Mouse (Mus musculus) yolk sac, embryonic 10.5 days (tissue): Measurements from ENCODE around the gene Pygo2.

Experiments
- DNase-seq: peaks from one replicate; pipeline ENCODE4 v3.0.0-alpha.2; 2017; ENCODE audit warnings: low spot score

Pygo2 gene

GRCm38 (mm10) chr3:89392871-89393311 lies 37.1 kb upstream of the Pygo2 start:
- peak; percentile 40 for DNase-seq

- DNase-seq: peak; percentile 99
Measured at GRCm38 (mm10) chr3:89393605-89394004, 36.4 kb upstream of the Pygo2 start.

- peak; percentile 86 for DNase-seq
Measured at GRCm38 (mm10) chr3:89394006-89394893, 35.8 kb upstream of the Pygo2 start, which contains the start of gene Zbtb7b. Gene Zbtb7b (minus strand): TSS chr3:89394776.

GRCm38 (mm10) chr3:89394894-89395256 lies 35.1 kb upstream of the Pygo2 start:
- DNase-seq: peak; percentile 92

GRCm38 (mm10) chr3:89395419-89395805 lies 34.6 kb upstream of the Pygo2 start:
- no peak for DNase-seq

GRCm38 (mm10) chr3:89395806-89396653 lies 34.0 kb upstream of the Pygo2 start:
- peak; percentile 68 for DNase-seq

- no peak for DNase-seq
Measured at GRCm38 (mm10) chr3:89396654-89397005, 33.4 kb upstream of the Pygo2 start.

GRCm38 (mm10) chr3:89401329-89401728 lies 28.7 kb upstream of the Pygo2 start:
- no peak for DNase-seq

GRCm38 (mm10) chr3:89402693-89403092 lies 27.3 kb upstream of the Pygo2 start, which contains the start of gene Lenep:
Gene Lenep (minus strand): TSS chr3:89402793.
- no peak for DNase-seq

- no peak for DNase-seq
Measured at GRCm38 (mm10) chr3:89406887-89407286, 23.1 kb upstream of the Pygo2 start.

- no peak for DNase-seq
Measured at GRCm38 (mm10) chr3:89408448-89408847, 21.6 kb upstream of the Pygo2 start.

GRCm38 (mm10) chr3:89409701-89410100 lies 20.3 kb upstream of the Pygo2 start:
- no peak for DNase-seq

- DNase-seq: no peak
Measured at GRCm38 (mm10) chr3:89410864-89411263, 19.1 kb upstream of the Pygo2 start.

- DNase-seq: peak; percentile 100
Measured at GRCm38 (mm10) chr3:89411490-89412393, 18.3 kb upstream of the Pygo2 start, which contains the start of gene Flad1. Gene Flad1 (minus strand): TSS chr3:89411870.

- DNase-seq: no peak
Measured at GRCm38 (mm10) chr3:89416158-89416557, 13.9 kb upstream of the Pygo2 start.

- DNase-seq: no peak
Measured at GRCm38 (mm10) chr3:89417131-89417530, 12.9 kb upstream of the Pygo2 start.

GRCm38 (mm10) chr3:89417840-89418169 lies 12.2 kb upstream of the Pygo2 start:
- DNase-seq: no peak

GRCm38 (mm10) chr3:89418170-89418860 lies 11.7 kb upstream of the Pygo2 start, which contains the start of the genes Cks1b and Shc1:
Gene Cks1b (minus strand): TSS chr3:89418383.
Gene Shc1 (plus strand): TSS chr3:89418443.
- DNase-seq: peak; percentile 99

- peak; percentile 92 for DNase-seq
Measured at GRCm38 (mm10) chr3:89418861-89419250, 11.2 kb upstream of the Pygo2 start.

- DNase-seq: peak; percentile 82
Measured at GRCm38 (mm10) chr3:89419571-89419970, 10.4 kb upstream of the Pygo2 start.

GRCm38 (mm10) chr3:89419981-89420380 lies 10.0 kb upstream of the Pygo2 start:
- DNase-seq: no peak
